Mouse (Mus musculus): ENCODE results near the gene Tia1.

- TF ChIP-seq POU5F1 (IDR thresholded peaks at IDR 0.05; ENCODE audit: borderline replicate concordance, low read length) (no peak), CTCF (conservative IDR thresholded peaks at IDR 0.05; ENCODE audit: low read length) (no peak), NANOG (IDR thresholded peaks at IDR 0.05; ENCODE audit: borderline replicate concordance, low read length) (no peak)
Measured at GRCm38 (mm10) chr6:86382551-86382950, 21.5 kb upstream of the Tia1 start.
